Mouse (Mus musculus): ENCODE data around the gene Pafah1b3. TPM values are rescaled to one million over a fixed set of nuclear protein-coding genes. Genes with fewer than 3 reads are reported as not detected.
A peak's percentile ranks its signal among the peaks of the same experiment; 100 is the strongest.

Pafah1b3 gene
- polyA plus RNA-seq, 1 experiment from 2014 or later, result 142 TPM

DNA sequence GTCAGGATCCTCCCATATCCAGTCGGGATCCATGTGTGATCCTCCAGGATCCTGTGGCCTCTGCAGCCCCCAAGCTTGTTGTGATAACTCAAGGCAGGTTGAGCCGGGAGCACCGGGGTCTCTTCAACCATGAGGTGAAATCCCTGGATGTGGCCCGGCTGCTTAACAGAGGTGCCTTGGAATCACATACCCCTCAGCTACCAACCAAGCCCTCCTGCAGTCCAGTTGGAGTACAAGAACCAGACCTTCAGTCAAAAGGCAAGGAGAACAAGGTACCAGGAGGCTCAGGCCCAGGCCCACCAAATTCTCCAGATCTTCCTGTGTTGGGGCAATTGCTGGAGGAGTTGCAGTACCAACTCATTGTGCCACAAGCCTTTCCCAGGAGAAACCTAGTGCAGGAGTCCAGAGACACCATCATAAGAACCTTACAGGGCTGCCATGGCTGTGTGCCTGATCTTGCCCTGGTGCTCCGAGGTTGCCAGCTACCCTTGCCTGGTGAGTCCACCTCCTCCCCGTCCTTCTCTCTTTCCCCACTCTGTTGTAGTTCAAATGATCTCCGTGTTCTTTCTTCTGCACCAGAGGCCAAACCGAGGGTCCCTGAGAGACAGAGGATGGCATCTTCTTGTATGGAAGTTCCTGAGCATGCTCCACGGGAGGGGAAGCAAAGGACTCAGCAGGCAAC is 5.4 kb upstream of the Pafah1b3 start:
- Histone ChIP-seq H3K9ac (ENCODE audit: low read length) (no peak overlapping the region), H3K27me3 (ENCODE audit: control insufficient read depth, insufficient read depth, low read length) (peaks cover 16% of the 10 kb centered on the region), H3K36me3 (ENCODE audit: control insufficient read depth, insufficient read depth, low read length) (no peaks in the 10 kb centered on the region), H3K27ac (replicated peaks in 1 of 2; ENCODE audit: control insufficient read depth in 1 of 2, insufficient read depth in 1 of 2, low read depth in 2 of 2, low read length in 2 of 2) (no peak overlapping the region), H3K9me3 (ENCODE audit: control insufficient read depth, low read length) (no peaks in the 10 kb centered on the region), H3K4me1 (ENCODE audit: control insufficient read depth in 2 of 2, insufficient read depth in 2 of 2, low read length in 2 of 2) (peaks cover 0 to 13% of the 10 kb centered on the region in 2 experiments; a peak in 3 of 4 replicates), H3K4me2 (ENCODE audit: low read length) (no peak overlapping the region), H3K4me3 (ENCODE audit: control insufficient read depth in 1 of 2, insufficient read depth in 1 of 2, low read depth in 1 of 2, low read length in 2 of 2) (no peak overlapping the region)
- WGBS, result 45% methylated on average over 9 of the region's 9 CpGs
- ATAC-seq (ENCODE audit: insufficient number of reproducible peaks, insufficient read depth, low FRiP score, low read depth), result no peak

DNA sequence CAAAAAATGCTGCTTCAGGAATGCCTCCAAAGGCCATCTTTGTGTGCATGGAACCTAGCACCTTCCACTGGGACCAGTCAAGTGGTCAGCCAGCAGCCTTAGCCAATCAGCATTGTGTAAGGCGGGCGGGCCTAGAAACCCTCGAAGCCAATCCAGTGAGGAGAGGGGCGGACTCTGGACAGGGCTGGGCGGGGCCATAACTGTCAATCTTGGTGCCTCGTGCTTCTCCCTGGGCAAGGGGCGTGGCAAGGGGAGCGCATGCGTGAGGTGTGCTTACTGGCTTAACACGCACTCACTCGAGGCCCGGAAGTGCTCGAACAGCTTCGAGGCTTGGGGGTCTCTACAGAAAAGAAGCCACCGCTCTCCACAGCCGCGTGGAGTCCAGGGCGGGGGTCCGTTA is 3.3 kb upstream of the Pafah1b3 start, which contains the start of gene Prr19:
Gene Prr19 (plus strand): TSS at position 349 of the 400 bp plus-strand sequence.
- Histone ChIP-seq H3K27ac (replicated peaks in 1 of 2; ENCODE audit: control insufficient read depth in 1 of 2, insufficient read depth in 1 of 2, low read depth in 2 of 2, low read length in 2 of 2) (no peak within 1 kb of the TSS), H3K9ac (ENCODE audit: low read length) (no peak within 1 kb of the TSS), H3K36me3 (ENCODE audit: control insufficient read depth, insufficient read depth, low read length) (peaks cover 1% of the 10 kb centered on the region), H3K27me3 (ENCODE audit: control insufficient read depth, insufficient read depth, low read length) (no peaks in the 10 kb centered on the region; the same call in 1 of the 2 replicates), H3K4me2 (ENCODE audit: low read length) (no peak within 1 kb of the TSS), H3K9me3 (ENCODE audit: control insufficient read depth, low read length) (no peaks in the 10 kb centered on the region), H3K4me3 (ENCODE audit: control insufficient read depth in 1 of 2, insufficient read depth in 1 of 2, low read depth in 1 of 2, low read length in 2 of 2) (no peak within 1 kb of the TSS), H3K4me1 (ENCODE audit: control insufficient read depth in 2 of 2, insufficient read depth in 2 of 2, low read length in 2 of 2) (peaks cover 3 to 24% of the 10 kb centered on the region in 2 experiments; a peak in 3 of 4 replicates)
- WGBS, result 54% methylated on average over 19 of the region's 19 CpGs
- ATAC-seq (ENCODE audit: insufficient number of reproducible peaks, insufficient read depth, low FRiP score, low read depth), result no peak

DNA sequence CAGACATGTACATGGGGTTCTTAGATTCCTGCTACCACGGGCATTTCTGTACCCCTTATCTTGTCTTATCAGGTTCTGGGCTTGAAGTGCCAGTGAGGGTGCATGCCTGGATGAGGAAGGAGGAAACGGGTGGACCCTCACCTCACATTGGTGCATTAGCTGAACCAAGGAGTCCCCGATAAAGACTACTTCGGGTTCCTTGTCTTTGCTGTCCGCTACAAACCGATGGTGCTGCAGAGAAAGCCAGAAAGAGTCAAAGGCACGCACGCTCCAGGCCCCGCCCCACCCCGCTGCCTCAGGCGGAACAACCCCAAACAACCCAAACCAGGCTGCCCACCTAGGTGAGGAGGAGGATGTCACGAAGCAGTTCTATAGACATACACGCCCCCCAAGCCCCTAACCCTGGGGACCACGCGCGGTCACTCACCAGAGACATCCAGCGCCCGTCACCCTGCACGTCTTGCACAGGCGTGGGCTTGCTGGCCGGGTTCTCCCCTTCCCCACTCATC is 787 bp downstream of the Pafah1b3 start:
- H3K4me1 ChIP-seq (ENCODE audit: control insufficient read depth in 2 of 2, insufficient read depth in 2 of 2, low read length in 2 of 2), result peaks cover 5 to 25% of the 10 kb centered on the region in 2 experiments; a peak in 3 of 4 replicates

DNA sequence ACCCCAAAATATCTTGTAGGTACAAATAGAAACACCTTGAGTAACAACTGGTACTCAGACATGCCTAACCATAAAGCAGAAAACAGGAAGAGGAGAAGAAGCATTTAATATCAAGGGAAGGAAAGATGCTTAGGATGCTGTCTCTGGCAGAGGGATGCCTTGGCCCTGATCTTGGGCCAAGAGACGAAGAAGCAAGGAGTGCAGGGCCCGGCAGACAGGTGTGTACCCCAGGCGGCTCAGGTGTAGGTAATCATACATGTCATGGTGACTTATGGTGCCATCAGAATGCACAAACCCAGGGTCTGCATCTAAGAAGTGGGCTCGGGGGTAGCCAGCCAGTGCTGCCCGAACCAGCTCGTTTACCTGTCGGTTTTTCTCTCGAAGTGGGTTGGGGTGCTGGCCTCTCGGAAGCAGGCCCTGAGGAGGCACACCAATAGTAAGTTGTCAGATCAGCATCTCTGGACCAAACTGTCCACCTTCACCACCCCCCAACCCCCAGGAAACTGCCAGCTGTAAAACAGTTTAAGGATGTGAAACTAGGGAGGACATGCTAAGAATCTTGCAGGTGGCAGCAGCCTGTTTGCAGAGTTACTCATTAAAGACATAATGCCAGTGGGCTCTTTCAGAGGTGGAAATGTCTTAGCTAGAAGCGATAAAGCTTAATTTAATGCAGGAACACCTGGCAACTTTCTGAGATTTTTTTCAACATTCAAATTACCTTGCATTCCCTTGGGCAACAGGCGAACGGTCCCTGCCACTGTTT is 2.6 kb downstream of the Pafah1b3 start:
- no peak overlapping the region for H3K4me2 ChIP-seq (ENCODE audit: low read length)
- ATAC-seq (ENCODE audit: insufficient number of reproducible peaks, insufficient read depth, low FRiP score, low read depth), result no peak
- peaks cover 60% of the 10 kb centered on the region for H3K36me3 ChIP-seq (ENCODE audit: control insufficient read depth, insufficient read depth, low read length)
- WGBS, result 89% methylated on average over 12 of the region's 12 CpGs
- no peak overlapping the region for H3K4me3 ChIP-seq (ENCODE audit: control insufficient read depth in 1 of 2, insufficient read depth in 1 of 2, low read depth in 1 of 2, low read length in 2 of 2)
- no peaks in the 10 kb centered on the region for H3K9me3 ChIP-seq (ENCODE audit: control insufficient read depth, low read length)
- no peaks in the 10 kb centered on the region for H3K27me3 ChIP-seq (ENCODE audit: control insufficient read depth, insufficient read depth, low read length)
- H3K4me1 ChIP-seq (ENCODE audit: control insufficient read depth in 2 of 2, insufficient read depth in 2 of 2, low read length in 2 of 2), result peaks cover 10 to 31% of the 10 kb centered on the region in 2 experiments; a peak in 3 of 4 replicates
- no peak overlapping the region for H3K9ac ChIP-seq (ENCODE audit: low read length)
- H3K27ac ChIP-seq (replicated peaks in 1 of 2; ENCODE audit: control insufficient read depth in 1 of 2, insufficient read depth in 1 of 2, low read depth in 2 of 2, low read length in 2 of 2), result no peak overlapping the region

More for the DNA sequence above, 787 bp downstream of the Pafah1b3 start:
- peak overlapping the region; percentile 75 for H3K9ac ChIP-seq (ENCODE audit: low read length)
- peaks cover 41% of the 10 kb centered on the region for H3K36me3 ChIP-seq (ENCODE audit: control insufficient read depth, insufficient read depth, low read length)
- 1% methylated on average over 21 of the region's 21 CpGs for WGBS
- peak overlapping the region; percentile 92 for H3K4me2 ChIP-seq (ENCODE audit: low read length)
- no peaks in the 10 kb centered on the region for H3K9me3 ChIP-seq (ENCODE audit: control insufficient read depth, low read length)
- peak; percentile 5; the same call in 1 of the 2 replicates for ATAC-seq (ENCODE audit: insufficient number of reproducible peaks, insufficient read depth, low FRiP score, low read depth)
- peak overlapping the region; percentile 81 to 82 for H3K4me3 ChIP-seq (ENCODE audit: control insufficient read depth in 1 of 2, insufficient read depth in 1 of 2, low read depth in 1 of 2, low read length in 2 of 2)
- no peaks in the 10 kb centered on the region for H3K27me3 ChIP-seq (ENCODE audit: control insufficient read depth, insufficient read depth, low read length)
- peak overlapping the region; percentile 81 to 84 for H3K27ac ChIP-seq (replicated peaks in 1 of 2; ENCODE audit: control insufficient read depth in 1 of 2, insufficient read depth in 1 of 2, low read depth in 2 of 2, low read length in 2 of 2)

DNA sequence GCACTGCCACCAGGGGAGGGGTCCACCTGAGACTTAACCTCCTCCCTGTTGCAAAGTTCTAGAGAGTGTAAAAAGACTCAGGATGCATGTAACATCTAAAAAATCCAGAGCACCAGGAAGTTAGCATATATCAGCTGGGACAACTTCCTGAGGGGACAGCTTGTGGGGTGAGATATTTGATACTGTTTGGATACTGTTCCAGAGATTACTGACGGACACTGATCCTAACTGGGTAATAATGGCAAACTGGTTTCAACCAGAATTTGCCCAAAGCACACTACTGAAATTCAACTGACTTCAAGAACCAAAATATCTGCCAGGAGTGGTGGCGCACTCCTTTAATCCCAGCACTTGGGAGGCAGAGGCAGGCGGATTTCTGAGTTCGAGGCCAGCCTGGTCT is 3.3 kb downstream of the Pafah1b3 start:
- Histone ChIP-seq H3K4me3 (ENCODE audit: control insufficient read depth in 1 of 2, insufficient read depth in 1 of 2, low read depth in 1 of 2, low read length in 2 of 2) (no peak overlapping the region), H3K9ac (ENCODE audit: low read length) (no peak overlapping the region), H3K36me3 (ENCODE audit: control insufficient read depth, insufficient read depth, low read length) (peaks cover 66% of the 10 kb centered on the region), H3K4me1 (ENCODE audit: control insufficient read depth in 2 of 2, insufficient read depth in 2 of 2, low read length in 2 of 2) (peaks cover 10 to 31% of the 10 kb centered on the region in 2 experiments; a peak in 3 of 4 replicates), H3K27ac (replicated peaks in 1 of 2; ENCODE audit: control insufficient read depth in 1 of 2, insufficient read depth in 1 of 2, low read depth in 2 of 2, low read length in 2 of 2) (0 out of 4 replicates have a peak overlapping the region, but pooled peaks of 1 of the 2 experiments have one; percentile 7), H3K27me3 (ENCODE audit: control insufficient read depth, insufficient read depth, low read length) (no peaks in the 10 kb centered on the region), H3K9me3 (ENCODE audit: control insufficient read depth, low read length) (no peaks in the 10 kb centered on the region), H3K4me2 (ENCODE audit: low read length) (no peak overlapping the region)
- no peak for ATAC-seq (ENCODE audit: insufficient number of reproducible peaks, insufficient read depth, low FRiP score, low read depth)
- WGBS, result 80% methylated on average over 4 of the region's 4 CpGs

DNA sequence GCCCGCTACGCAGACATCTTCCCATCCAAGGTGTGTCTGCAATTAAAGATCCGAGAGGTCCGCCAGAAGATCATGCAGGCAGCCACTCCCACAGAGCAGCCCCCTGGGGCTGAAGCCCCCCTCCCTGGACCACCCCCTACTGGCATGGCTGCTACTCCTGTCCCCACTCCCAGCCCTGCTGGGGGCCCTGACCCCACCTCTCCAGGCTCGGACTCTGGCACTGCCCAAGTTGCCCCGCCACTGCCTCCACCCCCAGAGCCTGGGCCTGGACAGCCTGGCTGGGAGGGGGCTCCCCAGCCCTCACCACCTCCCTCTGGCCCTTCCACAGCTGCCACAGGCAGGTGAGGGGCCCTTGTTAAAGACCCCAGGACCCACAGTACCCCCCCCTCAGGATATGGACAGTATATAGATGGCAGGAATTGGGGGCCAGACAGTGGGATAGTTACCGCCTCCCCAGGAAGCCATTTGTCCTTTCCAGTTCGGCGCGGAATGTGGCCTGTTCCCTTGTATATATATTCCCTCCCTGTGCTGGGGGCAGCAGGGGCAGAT is 4.5 kb downstream of the Pafah1b3 start:
- Histone ChIP-seq H3K27me3 (ENCODE audit: control insufficient read depth, insufficient read depth, low read length) (no peaks in the 10 kb centered on the region), H3K9ac (ENCODE audit: low read length) (no peak overlapping the region), H3K4me1 (ENCODE audit: control insufficient read depth in 2 of 2, insufficient read depth in 2 of 2, low read length in 2 of 2) (peaks cover 10 to 27% of the 10 kb centered on the region in 2 experiments; a peak in 3 of 4 replicates), H3K27ac (replicated peaks in 1 of 2; ENCODE audit: control insufficient read depth in 1 of 2, insufficient read depth in 1 of 2, low read depth in 2 of 2, low read length in 2 of 2) (0 out of 4 replicates have a peak overlapping the region, but pooled peaks of 1 of the 2 experiments have one; percentile 30), H3K9me3 (ENCODE audit: control insufficient read depth, low read length) (no peaks in the 10 kb centered on the region), H3K4me2 (ENCODE audit: low read length) (no peak overlapping the region), H3K36me3 (ENCODE audit: control insufficient read depth, insufficient read depth, low read length) (peaks cover 78% of the 10 kb centered on the region), H3K4me3 (ENCODE audit: control insufficient read depth in 1 of 2, insufficient read depth in 1 of 2, low read depth in 1 of 2, low read length in 2 of 2) (no peak overlapping the region)
- WGBS, result 65% methylated on average over 10 of the region's 10 CpGs
- no peak for ATAC-seq (ENCODE audit: insufficient number of reproducible peaks, insufficient read depth, low FRiP score, low read depth)

DNA sequence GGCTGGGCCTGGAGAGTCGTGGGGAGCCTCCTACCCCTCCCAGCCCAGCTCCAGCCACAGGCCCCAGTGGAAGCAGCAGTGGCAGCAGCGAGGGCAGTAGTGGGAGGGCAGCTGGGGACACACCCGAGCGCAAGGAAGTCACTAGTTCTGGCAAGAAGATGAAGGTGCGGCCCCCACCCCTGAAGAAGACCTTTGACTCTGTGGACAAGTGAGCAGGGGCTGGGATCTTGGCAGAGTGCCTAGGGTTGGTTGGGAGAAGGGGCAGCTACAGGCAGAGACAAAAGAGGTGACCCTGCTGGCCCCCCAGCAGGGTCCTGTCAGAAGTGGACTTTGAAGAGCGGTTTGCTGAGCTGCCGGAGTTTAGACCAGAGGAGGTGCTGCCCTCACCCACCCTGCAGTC is 5.7 kb downstream of the Pafah1b3 start:
- 67% methylated on average over 7 of the region's 7 CpGs for WGBS
- Histone ChIP-seq H3K36me3 (ENCODE audit: control insufficient read depth, insufficient read depth, low read length) (peaks cover 90% of the 10 kb centered on the region), H3K9me3 (ENCODE audit: control insufficient read depth, low read length) (no peaks in the 10 kb centered on the region), H3K27me3 (ENCODE audit: control insufficient read depth, insufficient read depth, low read length) (no peaks in the 10 kb centered on the region), H3K4me3 (ENCODE audit: control insufficient read depth in 1 of 2, insufficient read depth in 1 of 2, low read depth in 1 of 2, low read length in 2 of 2) (no peak overlapping the region), H3K4me2 (ENCODE audit: low read length) (no peak overlapping the region), H3K4me1 (ENCODE audit: control insufficient read depth in 2 of 2, insufficient read depth in 2 of 2, low read length in 2 of 2) (peaks cover 10 to 24% of the 10 kb centered on the region in 2 experiments; a peak in 3 of 4 replicates), H3K27ac (replicated peaks in 1 of 2; ENCODE audit: control insufficient read depth in 1 of 2, insufficient read depth in 1 of 2, low read depth in 2 of 2, low read length in 2 of 2) (no peak overlapping the region), H3K9ac (ENCODE audit: low read length) (no peak overlapping the region)
- no peak for ATAC-seq (ENCODE audit: insufficient number of reproducible peaks, insufficient read depth, low FRiP score, low read depth)

Measured in heart, embryonic 14.5 days (tissue).